Mouse (Mus musculus): ENCODE data around the gene Ces1f. TPM values are rescaled to one million over a fixed set of nuclear protein-coding genes. Genes with fewer than 3 reads are reported as not detected.

The Ces1f gene
- polyA plus RNA-seq, 1 experiment: 3.0 TPM

GRCm38 (mm10) chr8:93217867-93218266, 61.7 kb downstream of the Ces1f start:
- TF ChIP-seq POLR2A (IDR thresholded peaks at IDR 0.05; ENCODE audit: control insufficient read depth, extremely low read depth, insufficient read depth, low read length, poor library complexity) (no peak), CTCF (IDR thresholded peaks at IDR 0.05; ENCODE audit: borderline replicate concordance, control insufficient read depth, extremely low read depth, insufficient read depth, low read length, poor library complexity) (no peak)
- no peaks in the 10 kb centered on the region for H3K36me3 ChIP-seq (ENCODE audit: control insufficient read depth, insufficient read depth, low read length)
- no peak overlapping the region for H3K4me3 ChIP-seq (ENCODE audit: control insufficient read depth, insufficient read depth, low read length)
- DNase-seq: no peak
- no peaks in the 10 kb centered on the region for H3K27me3 ChIP-seq (ENCODE audit: control insufficient read depth, insufficient read depth, low read length)
- 82% methylated on average over 4 of the region's 4 CpGs for WGBS
- H3K27ac ChIP-seq (ENCODE audit: control insufficient read depth, insufficient read depth, low read length): no peak overlapping the region
- no peaks in the 10 kb centered on the region for H3K4me1 ChIP-seq (replicated peaks; ENCODE audit: control insufficient read depth, insufficient read depth, low read length)

DNA sequence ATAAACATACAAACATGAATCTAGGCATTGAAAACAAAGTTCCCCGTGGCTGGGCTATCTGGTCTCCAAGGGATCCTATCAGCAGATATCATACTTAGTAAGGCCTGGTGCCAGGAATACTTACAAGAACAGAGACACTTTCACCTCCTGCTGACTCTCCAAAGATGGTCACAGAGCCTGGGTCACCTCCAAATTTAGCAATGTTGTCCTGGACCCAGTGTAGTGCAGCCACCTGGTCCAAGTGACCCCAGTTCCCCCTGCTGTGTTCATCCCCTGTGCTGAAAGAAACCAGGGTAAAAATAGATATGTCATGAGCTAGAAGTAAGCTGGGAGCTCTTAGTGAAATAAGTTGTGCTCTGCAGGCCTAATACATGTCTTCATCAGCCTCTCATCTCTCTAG, 62.2 kb downstream of the Ces1f start:
- H3K4me1 ChIP-seq (replicated peaks; ENCODE audit: control insufficient read depth, insufficient read depth, low read length): no peaks in the 10 kb centered on the region
- no peak overlapping the region for H3K27ac ChIP-seq (ENCODE audit: control insufficient read depth, insufficient read depth, low read length)
- no peak for DNase-seq
- no peak overlapping the region for H3K4me3 ChIP-seq (ENCODE audit: control insufficient read depth, insufficient read depth, low read length)
- H3K27me3 ChIP-seq (ENCODE audit: control insufficient read depth, insufficient read depth, low read length): no peaks in the 10 kb centered on the region
- TF ChIP-seq POLR2A (IDR thresholded peaks at IDR 0.05; ENCODE audit: control insufficient read depth, extremely low read depth, insufficient read depth, low read length, poor library complexity): no peak
- TF ChIP-seq CTCF (IDR thresholded peaks at IDR 0.05; ENCODE audit: borderline replicate concordance, control insufficient read depth, extremely low read depth, insufficient read depth, low read length, poor library complexity): no peak
- 70% methylated on average over 1 of the region's 1 CpGs for WGBS
- no peaks in the 10 kb centered on the region for H3K36me3 ChIP-seq (ENCODE audit: control insufficient read depth, insufficient read depth, low read length)

DNA sequence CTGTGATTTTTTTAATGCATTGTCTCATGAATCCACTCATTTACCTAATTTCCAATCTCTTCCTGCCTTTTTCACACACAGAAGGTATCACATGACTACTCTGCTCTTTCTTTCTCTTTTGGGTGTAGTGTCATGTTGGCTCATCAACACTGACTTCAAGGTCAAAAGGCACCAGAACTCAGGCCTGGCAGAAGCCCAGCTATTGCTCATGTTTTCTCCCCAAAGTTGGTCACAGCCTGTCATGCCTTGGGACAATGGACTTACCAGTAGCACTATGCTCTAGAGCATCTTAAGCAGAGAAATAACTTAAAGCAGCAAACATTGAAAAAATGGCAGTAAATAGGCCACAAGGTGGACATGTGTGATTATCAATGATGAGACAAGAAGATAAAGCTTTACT, 68.5 kb downstream of the Ces1f start:
- no peak for DNase-seq
- H3K4me3 ChIP-seq (ENCODE audit: control insufficient read depth, insufficient read depth, low read length): no peak overlapping the region
- H3K36me3 ChIP-seq (ENCODE audit: control insufficient read depth, insufficient read depth, low read length): no peaks in the 10 kb centered on the region
- H3K27ac ChIP-seq (ENCODE audit: control insufficient read depth, insufficient read depth, low read length): no peak overlapping the region
- no peaks in the 10 kb centered on the region for H3K4me1 ChIP-seq (replicated peaks; ENCODE audit: control insufficient read depth, insufficient read depth, low read length)
- no peaks in the 10 kb centered on the region for H3K27me3 ChIP-seq (ENCODE audit: control insufficient read depth, insufficient read depth, low read length)
- TF ChIP-seq POLR2A (IDR thresholded peaks at IDR 0.05; ENCODE audit: control insufficient read depth, extremely low read depth, insufficient read depth, low read length, poor library complexity) (no peak), CTCF (IDR thresholded peaks at IDR 0.05; ENCODE audit: borderline replicate concordance, control insufficient read depth, extremely low read depth, insufficient read depth, low read length, poor library complexity) (no peak)

Other genes with a start within 250 kb of the Ces1f start
- 0.15 and 0.39 TPM in 2 replicates for gene Ces1a, start 231.6 kb downstream of the Ces1f start, polyA plus RNA-seq (2012; rRNA removed)
- 0.56 and 0.73 TPM in 2 replicates for gene Ces1b, start 199.7 kb downstream of the Ces1f start, polyA plus RNA-seq (2012; rRNA removed)
- 0.27 and 3.4 TPM in 2 replicates for gene Ces1c, start 148.5 kb downstream of the Ces1f start, polyA plus RNA-seq (2012; rRNA removed)
- gene Ces1d, start 81.9 kb downstream of the Ces1f start, polyA plus RNA-seq (2012; rRNA removed): 94.3 and 110 TPM in 2 replicates
- gene Ces1e, start 50.1 kb downstream of the Ces1f start, polyA plus RNA-seq (2012; rRNA removed): 0.19 and 0.27 TPM in 2 replicates
- gene Ces1g, start 57.6 kb upstream of the Ces1f start, polyA plus RNA-seq (2012; rRNA removed): 0.05 and 0.41 TPM in 2 replicates
- gene Ces1h, start 100.0 kb upstream of the Ces1f start, polyA plus RNA-seq (2012; rRNA removed): 0.20 and 0.31 TPM in 2 replicates

Data from thymus, adult 2 months (tissue).